Mouse (Mus musculus) cerebellum, adult 18-20 months (tissue): ENCODE data around the gene Cpne5.
"Not testable (repeated sequence)": the region's sequence is repeated elsewhere in the genome, so short reads cannot be mapped to it uniquely, and the experiment has no call there.

Source experiments
- DNase-seq, 2 experiments: peaks; one replicate each; pipeline ENCODE4 v3.0.0; 2021

The Cpne5 gene

GRCm38 (mm10) chr17:29237772-29238420, at the start of gene Cpne5:
Gene Cpne5, minus strand, starts transcription at chr17:29238167.
- no peak for DNase-seq

- no peak for DNase-seq
These were observed 44.4 kb upstream of the Cpne5 start for GRCm38 (mm10) chr17:29282216-29282952.

- no peak for DNase-seq
These were observed 43.6 kb upstream of the Cpne5 start for GRCm38 (mm10) chr17:29281541-29281940.

- DNase-seq, result no peak
These were observed 42.5 kb upstream of the Cpne5 start for GRCm38 (mm10) chr17:29280422-29280821.

DNA sequence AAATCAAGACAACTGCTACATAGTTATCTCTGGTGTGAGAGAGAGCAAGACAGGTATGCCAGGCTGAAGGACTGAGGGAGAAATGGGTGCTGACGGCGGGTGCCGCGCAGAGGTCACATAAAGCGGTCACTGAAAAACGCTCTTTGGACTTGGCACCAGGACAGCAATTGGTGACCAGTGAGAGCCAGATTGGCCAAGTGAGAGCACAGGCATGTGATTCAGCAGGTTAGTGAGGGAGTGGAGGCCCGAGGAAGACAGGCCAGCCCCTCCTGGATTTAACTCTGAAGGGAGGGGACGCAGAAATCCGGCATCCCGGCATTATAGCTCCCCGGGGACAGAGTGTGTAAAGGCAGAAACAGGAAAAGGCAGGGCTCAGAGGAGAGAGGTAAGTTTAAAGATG, 35.9 kb upstream of the Cpne5 start:
- no peak for DNase-seq

DNA sequence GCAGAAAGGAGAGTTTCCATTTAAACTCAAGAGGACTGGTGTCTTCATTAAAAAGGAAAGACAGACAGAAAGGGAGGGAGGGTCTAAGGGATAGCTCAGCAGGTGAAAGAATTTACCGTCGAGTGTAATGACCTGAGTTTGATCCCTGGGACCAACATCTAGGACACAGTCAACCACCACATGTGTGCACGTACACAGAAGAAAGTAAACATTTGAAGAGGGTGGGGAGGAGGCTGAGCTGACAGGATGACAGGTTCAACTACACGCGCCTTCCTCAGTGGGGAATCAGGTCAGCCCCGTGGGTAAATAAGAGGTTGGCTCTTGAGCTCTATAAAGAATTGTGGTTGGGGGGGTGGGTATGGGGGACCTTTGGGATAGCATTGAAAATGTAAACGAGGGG, 35.2 kb upstream of the Cpne5 start:
- DNase-seq, result no peak

DNA sequence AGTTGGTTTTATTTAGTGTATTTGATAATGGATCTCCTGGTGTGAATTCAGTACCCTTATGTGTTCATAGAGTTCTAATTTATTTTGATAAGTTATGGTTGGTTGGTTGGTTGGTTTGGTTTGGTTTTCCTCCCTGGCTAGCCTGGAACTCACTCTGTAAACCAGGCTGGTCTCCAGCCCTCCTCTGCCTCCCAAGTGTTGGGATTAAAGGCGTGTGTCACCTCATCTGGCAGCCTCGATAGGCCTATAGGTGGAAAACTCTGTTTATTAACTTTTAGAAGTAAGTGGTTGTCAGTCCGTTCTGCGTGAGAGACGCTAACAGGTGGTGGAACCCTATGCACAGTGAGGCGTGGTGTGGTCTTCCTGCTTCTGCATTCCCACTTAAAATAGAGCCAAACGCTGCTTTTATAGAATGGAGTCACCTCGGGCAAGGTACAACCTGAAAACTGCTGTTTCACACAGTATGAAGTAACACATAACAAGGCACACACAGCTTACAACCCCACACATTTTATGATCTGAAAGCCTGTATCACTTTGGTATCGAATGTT, 32.3 kb upstream of the Cpne5 start:
- no peak for DNase-seq

DNA sequence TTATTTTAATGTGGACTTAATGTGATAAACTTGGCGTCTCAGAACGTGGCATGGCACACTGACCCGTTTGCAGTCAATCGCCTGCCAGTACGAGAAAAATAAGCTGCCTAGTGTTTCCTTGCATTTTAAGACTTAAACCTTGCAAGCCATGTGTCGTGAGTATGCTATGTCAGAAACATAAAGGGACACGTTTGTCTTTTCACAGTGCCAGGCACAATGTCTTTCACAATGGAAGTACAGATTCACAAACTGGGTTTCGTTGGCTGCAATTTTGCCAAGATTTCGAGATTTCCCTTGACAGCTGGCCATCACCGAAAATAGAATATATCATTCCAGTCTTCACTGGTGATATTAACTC, 31.4 kb upstream of the Cpne5 start:
- DNase-seq, result no peak

- DNase-seq, result peak; percentile 95 to 96
These were observed 30.8 kb upstream of the Cpne5 start, which contains the start of gene BC004004 for GRCm38 (mm10) chr17:29268682-29269348. Gene BC004004, plus strand, starts transcription at chr17:29268788.

DNA sequence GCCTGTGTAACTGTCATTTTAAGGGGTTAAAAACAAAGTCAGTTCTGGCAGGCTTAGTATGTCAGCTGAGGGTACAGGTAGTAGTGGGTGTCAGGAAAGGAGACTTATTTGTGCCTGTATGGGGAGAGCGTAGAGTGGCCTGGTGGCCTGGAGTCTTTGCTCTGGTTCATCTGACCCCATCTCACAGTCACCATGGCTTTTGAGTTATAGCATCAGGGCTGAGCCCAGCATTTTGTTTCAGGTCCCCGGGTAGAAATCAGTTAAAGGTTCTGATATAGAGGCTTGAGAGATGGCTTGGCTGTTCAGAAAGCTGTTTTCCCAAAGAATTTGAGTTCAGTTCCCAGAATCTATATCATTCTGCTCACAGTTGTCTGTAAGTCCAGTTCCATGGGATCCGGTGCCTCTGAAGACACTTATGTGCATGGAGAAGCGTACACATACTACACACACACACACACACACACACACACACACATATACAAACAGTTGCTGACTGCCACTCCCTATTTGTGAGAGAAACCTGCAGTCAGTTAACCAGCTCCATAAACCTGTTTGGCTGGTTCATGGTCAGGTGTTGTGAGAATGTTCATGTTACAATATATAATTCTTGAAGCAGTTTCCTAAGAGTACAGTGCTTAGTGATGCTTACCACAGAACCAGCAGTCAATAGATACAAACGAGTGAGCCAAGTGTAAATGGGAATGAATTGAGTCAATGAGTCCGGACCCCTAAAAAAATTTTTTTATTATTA, 30.1 kb upstream of the Cpne5 start:
- DNase-seq, result no peak

DNA sequence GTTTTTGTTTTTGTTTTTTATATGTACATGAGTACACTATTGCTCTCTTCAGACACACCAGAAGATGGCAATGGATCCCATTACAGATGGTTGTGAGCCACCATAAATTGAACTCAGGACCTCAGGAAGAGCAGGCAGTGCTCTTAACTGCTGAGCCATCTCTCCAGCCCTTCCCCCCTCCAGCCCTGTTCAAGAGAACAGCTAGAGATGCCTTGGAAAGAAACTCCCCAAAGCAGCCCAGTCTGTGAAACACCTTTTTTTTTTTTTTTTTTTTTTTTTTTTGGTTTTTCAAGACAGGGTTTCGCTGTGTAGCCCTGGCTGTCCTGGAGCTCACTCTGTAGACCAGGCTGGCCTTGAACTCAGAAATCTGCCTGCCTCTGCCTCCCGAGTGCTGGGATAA, 29.1 kb upstream of the Cpne5 start:
- DNase-seq, result not testable (repeated sequence)

- no peak for DNase-seq
These were observed 26.8 kb upstream of the Cpne5 start for GRCm38 (mm10) chr17:29264760-29265159.

GRCm38 (mm10) chr17:29263840-29264633, 26.1 kb upstream of the Cpne5 start, which contains the start of gene Ppil1:
Gene Ppil1, minus strand, starts transcription at chr17:29264186.
- peak; percentile 81 to 87 for DNase-seq

DNA sequence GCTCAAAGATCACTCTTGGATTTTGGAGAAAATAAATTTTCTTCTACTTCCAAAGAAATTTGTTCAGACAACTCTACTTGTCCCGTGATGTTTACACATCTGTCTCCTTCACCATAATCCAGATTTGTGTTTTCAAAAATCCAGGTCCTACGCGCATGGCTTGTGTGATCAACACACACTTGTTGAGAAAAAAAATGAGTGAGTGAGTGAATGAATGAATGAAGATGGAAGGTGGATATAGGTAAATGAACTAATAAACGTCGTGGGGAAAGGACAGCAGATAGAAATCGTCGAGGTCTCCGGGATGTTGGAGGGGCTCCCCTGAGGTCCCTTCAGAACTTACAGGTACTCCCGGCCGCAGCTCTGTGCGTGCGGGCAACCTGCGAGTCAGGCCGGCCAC, 25.4 kb upstream of the Cpne5 start:
- DNase-seq, result no peak

GRCm38 (mm10) chr17:29262259-29262649, 24.3 kb upstream of the Cpne5 start:
- DNase-seq, result no peak

DNA sequence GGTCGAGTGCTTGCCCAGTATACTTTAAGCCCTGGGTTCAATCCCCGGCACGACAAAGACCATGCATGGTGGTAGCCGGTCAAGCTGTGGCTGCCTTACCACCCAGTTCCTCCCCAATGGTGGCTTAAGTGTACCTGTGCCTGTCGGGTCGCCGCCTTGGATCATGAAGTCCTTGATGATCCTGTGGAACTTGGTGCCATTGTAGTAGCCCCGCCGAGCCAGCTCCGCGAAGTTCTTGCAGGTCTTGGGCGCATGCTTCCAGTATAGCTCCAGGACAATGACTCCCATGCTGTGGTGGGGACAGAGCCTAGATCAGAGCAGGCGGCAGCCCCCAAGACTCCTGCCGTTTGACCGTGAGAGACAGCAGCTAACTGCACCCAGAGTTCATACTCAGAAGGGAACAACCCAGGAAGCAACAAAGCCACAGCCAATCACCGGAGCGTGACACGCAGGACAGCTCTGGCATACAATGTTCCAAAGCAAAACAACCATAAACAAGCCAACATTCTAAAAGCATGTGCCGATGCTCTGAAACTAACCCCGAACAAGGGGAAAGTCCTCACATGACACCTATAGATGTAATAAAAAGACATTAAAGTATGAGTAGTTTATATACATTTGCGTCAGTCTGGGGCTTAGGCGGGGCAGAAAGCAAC, 23.8 kb upstream of the Cpne5 start:
- no peak for DNase-seq

- no peak for DNase-seq
These were observed 22.5 kb upstream of the Cpne5 start for GRCm38 (mm10) chr17:29260501-29260900.

DNA sequence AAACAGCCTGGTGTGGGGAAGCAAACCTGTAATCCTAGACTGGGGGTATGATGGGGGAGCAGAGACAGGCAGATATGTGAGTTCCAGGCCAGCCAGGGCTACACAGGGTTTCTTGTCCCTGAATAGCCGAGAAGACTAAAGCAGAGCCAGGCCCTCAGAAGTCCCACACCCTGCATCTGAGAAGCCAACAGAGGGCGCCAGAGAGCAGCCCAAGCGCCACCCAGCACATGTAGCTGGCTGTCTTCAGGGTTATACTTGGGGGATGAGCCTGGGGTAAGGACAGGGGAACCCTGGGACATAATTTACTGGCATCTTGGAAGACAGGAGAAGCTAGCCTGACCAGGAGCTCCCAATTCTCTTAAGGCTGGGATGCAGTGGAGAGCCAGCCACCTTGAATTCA, 21.5 kb upstream of the Cpne5 start:
- peak; percentile 78 to 87 for DNase-seq

- no peak for DNase-seq
These were observed 21.0 kb upstream of the Cpne5 start for GRCm38 (mm10) chr17:29258921-29259320.

DNA sequence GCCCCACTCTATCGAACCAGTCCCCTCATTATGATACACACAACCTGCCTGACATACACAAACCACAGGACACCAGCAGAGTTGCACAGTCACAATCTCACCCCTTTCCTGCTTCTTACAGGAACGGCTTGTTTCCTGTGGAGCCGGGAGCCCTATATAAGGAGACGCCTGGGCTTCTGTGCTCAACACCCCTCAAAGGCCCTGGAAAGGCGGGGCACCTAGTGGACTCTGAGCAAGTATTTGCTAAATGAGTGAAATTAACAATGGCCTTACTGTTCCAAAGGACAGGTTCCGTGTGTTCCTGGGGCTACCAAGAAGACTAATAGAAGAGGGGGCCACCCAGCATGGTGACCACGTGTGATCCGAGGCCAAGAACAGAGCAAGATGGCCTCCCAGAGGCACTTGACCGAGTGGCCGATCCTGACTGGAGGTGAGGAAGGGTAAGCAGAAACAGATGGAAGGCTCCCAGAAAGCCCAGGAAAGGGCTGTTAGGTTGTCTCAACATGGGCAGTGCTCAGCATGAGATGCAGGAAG, 20.1 kb upstream of the Cpne5 start:
- no peak for DNase-seq

DNA sequence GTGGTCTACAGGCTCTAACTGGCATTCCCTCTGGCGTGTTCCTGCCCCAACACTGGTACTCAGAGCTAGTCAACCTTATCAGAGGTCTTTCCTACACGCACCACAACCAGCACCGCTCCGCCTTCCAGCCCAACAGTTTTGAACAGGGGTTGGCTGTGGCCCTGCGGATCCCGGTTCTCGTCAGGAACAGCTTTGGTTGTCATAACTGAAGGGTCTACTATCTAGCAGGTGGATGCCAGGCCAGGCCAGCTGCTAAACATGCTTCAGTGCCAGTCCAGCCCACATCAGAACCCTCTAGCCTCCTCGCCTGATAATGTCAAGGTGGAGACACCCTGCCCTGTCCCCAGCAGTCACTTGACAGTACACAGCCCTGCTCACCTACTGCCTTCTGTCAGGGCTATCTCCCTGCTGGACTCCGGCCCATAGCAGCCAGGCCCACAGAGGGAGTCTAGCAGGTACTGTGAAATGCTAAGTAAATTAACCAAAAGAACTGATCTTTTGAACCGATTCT, 19.1 kb upstream of the Cpne5 start:
- peak in 1 of 2 experiments; percentile 27 for DNase-seq
